Mouse (Mus musculus) layer of hippocampus, adult 9-11 months (tissue): ENCODE measurements around the gene Ptk7.
A peak's percentile ranks its signal among the peaks of the same experiment; 100 is the strongest.

Experiments
- DNase-seq: peaks from one replicate; pipeline ENCODE4 v3.0.0; 2022

The Ptk7 gene

GRCm38 (mm10) chr17:46554977-46555672 lies 74.2 kb downstream of the Ptk7 start:
- DNase-seq: no peak

- no peak for DNase-seq
These were observed 74.7 kb downstream of the Ptk7 start for GRCm38 (mm10) chr17:46554646-46554976.

GRCm38 (mm10) chr17:46553926-46554325 lies 75.4 kb downstream of the Ptk7 start:
- DNase-seq: no peak

GRCm38 (mm10) chr17:46553469-46553868 lies 75.8 kb downstream of the Ptk7 start:
- no peak for DNase-seq

- DNase-seq: peak; percentile 96
These were observed 76.4 kb downstream of the Ptk7 start for GRCm38 (mm10) chr17:46552841-46553423.

- no peak for DNase-seq
These were observed 77.2 kb downstream of the Ptk7 start for GRCm38 (mm10) chr17:46552151-46552550.

GRCm38 (mm10) chr17:46551369-46551768 lies 77.9 kb downstream of the Ptk7 start:
- DNase-seq: no peak

GRCm38 (mm10) chr17:46550904-46551303 lies 78.4 kb downstream of the Ptk7 start:
- DNase-seq: no peak

- no peak for DNase-seq
These were observed 79.7 kb downstream of the Ptk7 start for GRCm38 (mm10) chr17:46549642-46550041.

- no peak for DNase-seq
These were observed 80.1 kb downstream of the Ptk7 start for GRCm38 (mm10) chr17:46549193-46549592.

GRCm38 (mm10) chr17:46548741-46549140 lies 80.6 kb downstream of the Ptk7 start:
- DNase-seq: no peak

- no peak for DNase-seq
These were observed 81.4 kb downstream of the Ptk7 start for GRCm38 (mm10) chr17:46547923-46548322.

GRCm38 (mm10) chr17:46546995-46547394 lies 82.3 kb downstream of the Ptk7 start:
- DNase-seq: no peak

GRCm38 (mm10) chr17:46546591-46546990 lies 82.7 kb downstream of the Ptk7 start:
- DNase-seq: no peak

GRCm38 (mm10) chr17:46545813-46546564 lies 83.3 kb downstream of the Ptk7 start, which contains the start of gene Cul9:
Gene Cul9, minus strand, starts transcription at chr17:46546388.
- peak; percentile 89 for DNase-seq

GRCm38 (mm10) chr17:46543661-46544060 lies 85.6 kb downstream of the Ptk7 start:
- DNase-seq: no peak

GRCm38 (mm10) chr17:46525579-46526307 lies 103.6 kb downstream of the Ptk7 start:
- DNase-seq: peak; percentile 52

- no peak for DNase-seq
These were observed 104.2 kb downstream of the Ptk7 start for GRCm38 (mm10) chr17:46525065-46525464.

GRCm38 (mm10) chr17:46521963-46522668 lies 107.2 kb downstream of the Ptk7 start:
- DNase-seq: no peak

- no peak for DNase-seq
These were observed 108.1 kb downstream of the Ptk7 start for GRCm38 (mm10) chr17:46521174-46521573.

GRCm38 (mm10) chr17:46520385-46520979 lies 108.8 kb downstream of the Ptk7 start:
- DNase-seq: no peak

- no peak for DNase-seq
These were observed 109.3 kb downstream of the Ptk7 start for GRCm38 (mm10) chr17:46519971-46520370.
